Mouse (Mus musculus) ES-E14 (cell line): Measurements from ENCODE around the gene Adamts7. TPM values are rescaled to one million over a fixed set of nuclear protein-coding genes. Genes with fewer than 3 reads are reported as not detected.

Experiments
- DNase-seq: peaks from one replicate; pipeline ENCODE4 v3.0.0-alpha.2; 2013; ENCODE audit warnings: low read depth, low spot score
- H3K27ac ChIP-seq: 2 replicates; pipeline ENCODE4 v1.5.1; 2012; ENCODE audit warnings: low read depth, mild to moderate bottlenecking, low read length, moderate library complexity, mixed read lengths; ENCODE audit not compliant: poor library complexity, insufficient read depth, severe bottlenecking
- H3K36me3 ChIP-seq: 2 replicates; pipeline ENCODE4 v1.6.1; 2012; ENCODE audit warnings: mild to moderate bottlenecking, low read length, moderate library complexity, mixed read lengths; ENCODE audit not compliant: control insufficient read depth, poor library complexity, insufficient read depth, severe bottlenecking
- H3K4me1 ChIP-seq, 2 experiments: fragments of 150-350 bp in 1 of 2; sonication (generic) in 1 of 2; 2 replicates each; pipeline ENCODE4 v1.6.1; 2012; ENCODE audit warnings: low read length in 2 of 2, mild to moderate bottlenecking in 1 of 2, mixed read lengths in 1 of 2; ENCODE audit not compliant: control insufficient read depth in 2 of 2, insufficient read depth in 2 of 2, poor library complexity in 1 of 2
- H3K4me3 ChIP-seq, 2 experiments: fragments of 150-350 bp in 1 of 2; sonication (generic) in 1 of 2; 2 replicates each; pipeline ENCODE4 v1.5.1; 2012; ENCODE audit warnings: low read length in 2 of 2, low read depth in 1 of 2, mild to moderate bottlenecking in 1 of 2, mixed read lengths in 1 of 2; ENCODE audit not compliant: insufficient read depth in 1 of 2, poor library complexity in 1 of 2, severe bottlenecking in 1 of 2
- H3K9ac ChIP-seq: 2 replicates; pipeline ENCODE4 v1.6.1; 2012; ENCODE audit warnings: low read depth, mild to moderate bottlenecking, low read length, mixed read lengths; ENCODE audit not compliant: poor library complexity, insufficient read depth, severe bottlenecking
- H3K9me3 ChIP-seq: fragments of 150-350 bp; sonication (generic); 2 replicates; pipeline ENCODE4 v1.6.1; 2012; ENCODE audit warnings: low read depth, mild to moderate bottlenecking, low read length; ENCODE audit not compliant: control insufficient read depth, insufficient read depth
- CHD2 ChIP-seq: IDR thresholded peaks from 2 replicates; pipeline ENCODE4 v1.6.1; 2014; ENCODE audit warnings: mild to moderate bottlenecking, low read depth, low read length, inconsistent platforms
- HCFC1 ChIP-seq: IDR thresholded peaks from 2 replicates; pipeline ENCODE4 v1.6.1; 2012; ENCODE audit warnings: low read length, inconsistent platforms, borderline replicate concordance; ENCODE audit not compliant: insufficient read depth
- MAFK ChIP-seq: IDR thresholded peaks from 2 replicates; pipeline ENCODE4 v1.6.1; 2014; ENCODE audit warnings: mild to moderate bottlenecking, low read depth, low read length, inconsistent platforms; ENCODE audit not compliant: insufficient read depth
- ZC3H11A ChIP-seq: IDR thresholded peaks from 2 replicates; pipeline ENCODE4 v1.6.1; 2012; ENCODE audit warnings: low read depth, mild to moderate bottlenecking, inconsistent platforms, low read length, borderline replicate concordance
- ZNF384 ChIP-seq: IDR thresholded peaks from 2 replicates; pipeline ENCODE4 v1.6.1; 2012; ENCODE audit warnings: low read depth, low read length, inconsistent platforms
- in situ Hi-C, 2 experiments: fragments of 600-800 bp; cut with MboI; formaldehyde crosslinking; loops; one replicate each; pipeline ENCODE4 v1.15.1; 2025; ENCODE audit warnings: low sequenced_read_pairs in 2 of 2, inconsistent platforms in 1 of 2; ENCODE audit not compliant: unreplicated experiment in 2 of 2
- total RNA-seq: library from RNA; depleted of rRNA; stranded (reverse); fragments of 300-350 nt; gene quantifications from 2 replicates; pipeline ENCODE4 v1.2.3, GENCODE M21; 2012; rRNA removed

Adamts7 gene
- total RNA-seq, 1 experiment = 9.5 TPM

DNA sequence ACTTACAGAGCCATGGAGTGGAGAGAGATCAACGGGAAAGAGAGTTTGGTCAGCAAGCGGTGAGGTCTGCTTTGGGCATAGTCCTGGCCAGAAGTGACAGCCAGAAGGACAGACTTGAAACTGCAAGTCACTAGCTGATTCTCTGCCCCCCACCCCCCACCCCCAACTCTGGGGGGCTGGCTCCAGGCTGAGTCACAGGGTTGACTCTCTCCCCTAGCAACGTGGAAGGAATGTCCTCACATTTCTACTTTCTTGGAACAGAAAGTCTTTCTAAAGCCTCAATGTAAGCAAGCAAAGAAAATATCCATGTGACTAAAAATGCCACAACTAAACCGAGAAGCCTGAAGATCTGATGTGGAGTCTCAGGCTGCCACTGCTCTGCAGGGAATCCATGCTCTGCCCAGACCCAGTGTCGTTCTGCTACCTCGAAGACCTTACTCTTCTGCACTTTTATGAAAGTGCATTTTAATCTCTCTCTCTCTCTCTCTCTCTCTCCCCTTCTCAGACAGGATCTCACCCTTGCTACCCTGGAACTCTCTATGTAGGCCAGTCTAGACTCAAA lies 93.1 kb downstream of the Adamts7 start:
- DNase-seq = no peak
- Histone ChIP-seq H3K9ac (no peak overlapping the region), H3K36me3 (peaks cover 3% of the 10 kb centered on the region; the same call in 1 of the 2 replicates), H3K9me3 (no peaks in the 10 kb centered on the region), H3K4me1 (no peaks in the 10 kb centered on the region), H3K4me3 (no peak overlapping the region), H3K27ac (no peak overlapping the region)
- in situ Hi-C loops = no loop called here
- TF ChIP-seq ZNF384 = no peak
- TF ChIP-seq CHD2 = no peak
- TF ChIP-seq HCFC1 = no peak
- no peak for TF ChIP-seq ZC3H11A

DNA sequence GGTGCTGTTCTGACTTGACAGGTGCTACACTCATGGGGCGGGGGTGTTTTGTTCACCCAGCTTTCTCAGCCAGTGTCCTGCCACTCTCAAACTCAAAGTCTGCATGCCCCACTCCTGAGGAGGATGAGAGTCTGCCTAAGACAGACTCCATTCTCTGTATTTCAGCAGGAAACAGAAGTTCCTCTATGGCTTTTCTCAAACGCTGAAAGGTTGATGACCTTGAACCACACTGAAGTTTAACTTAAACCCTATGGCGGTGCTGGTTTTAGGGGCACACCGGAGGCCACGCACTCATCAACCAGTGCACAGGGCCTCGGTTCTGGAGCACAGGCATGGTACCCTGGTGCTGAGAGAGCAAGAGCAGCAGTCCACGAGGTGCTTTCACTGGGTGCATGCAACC lies 94.4 kb downstream of the Adamts7 start:
- TF ChIP-seq CHD2 (no peak), MAFK (no peak), ZC3H11A (no peak), HCFC1 (no peak), ZNF384 (no peak)
- peaks cover 3% of the 10 kb centered on the region; the same call in 1 of the 2 replicates for H3K36me3 ChIP-seq

More for the DNA sequence above, 94.4 kb downstream of the Adamts7 start:
- H3K4me1 ChIP-seq = no peaks in the 10 kb centered on the region
- in situ Hi-C loops = no loop called here
- H3K27ac ChIP-seq = no peak overlapping the region
- H3K9me3 ChIP-seq = no peaks in the 10 kb centered on the region
- no peak overlapping the region for H3K9ac ChIP-seq
- H3K4me3 ChIP-seq = no peak overlapping the region
- no peak for DNase-seq

Other genes with a start within 250 kb of the Adamts7 start
- 3.3 and 5.4 TPM in 2 replicates for gene Ctsh, start 108.9 kb upstream of the Adamts7 start, total RNA-seq
- gene Morf4l1, start 48.3 kb upstream of the Adamts7 start, total RNA-seq = 139 and 201 TPM in 2 replicates
- gene Tbc1d2b, start 107.7 kb downstream of the Adamts7 start, total RNA-seq = 6.8 and 10.2 TPM in 2 replicates